Mouse (Mus musculus) neural tube, embryonic 11.5 days (tissue): ENCODE data around the gene Smarcc1. TPM values are rescaled to one million over a fixed set of nuclear protein-coding genes. Genes with fewer than 3 reads are reported as not detected.

Source experiments
- ATAC-seq: fragments of 200-750 bp; cut with Nextera tagmentation; 2 replicates; pipeline ENCODE4 v1.8.0; 2017; ENCODE audit warnings: moderate number of reproducible peaks, mild to moderate bottlenecking, moderate TSS enrichment, moderate library complexity; ENCODE audit not compliant: insufficient read depth, low FRiP score, low TSS enrichment
- DNase-seq: peaks from one replicate; pipeline ENCODE4 v3.0.0-alpha.2; 2015; ENCODE audit warnings: low spot score
- H3K27ac ChIP-seq: fragments of 300-500 bp; sonication (generic); 2 replicates; pipeline ENCODE4 v1.5.1; 2014; ENCODE audit warnings: low read depth, mild to moderate bottlenecking, low read length
- H3K27me3 ChIP-seq: fragments of 300-500 bp; sonication (generic); 2 replicates; pipeline ENCODE4 v1.6.1; 2014; ENCODE audit warnings: mild to moderate bottlenecking, low read length, mixed read lengths; ENCODE audit not compliant: control insufficient read depth, insufficient read depth
- H3K36me3 ChIP-seq: fragments of 300-500 bp; sonication (generic); 2 replicates; pipeline ENCODE4 v1.6.1; 2014; ENCODE audit warnings: mild to moderate bottlenecking, low read length, moderate library complexity, mixed read lengths; ENCODE audit not compliant: control insufficient read depth, insufficient read depth
- H3K4me1 ChIP-seq: fragments of 300-500 bp; sonication (generic); 2 replicates; pipeline ENCODE4 v1.6.1; 2014; ENCODE audit warnings: low read length, mixed read lengths; ENCODE audit not compliant: control insufficient read depth, insufficient read depth
- H3K4me2 ChIP-seq: fragments of 300-500 bp; sonication (generic); 2 replicates; pipeline ENCODE4 v1.6.1; 2014; ENCODE audit warnings: low read depth, mild to moderate bottlenecking, moderate library complexity
- H3K4me3 ChIP-seq: fragments of 300-500 bp; sonication (generic); 2 replicates; pipeline ENCODE4 v1.5.1; 2014; ENCODE audit warnings: low read depth, low read length
- H3K9ac ChIP-seq: fragments of 300-500 bp; sonication (generic); 2 replicates; pipeline ENCODE4 v1.6.1; 2014; ENCODE audit warnings: mild to moderate bottlenecking, low read length
- H3K9me3 ChIP-seq: fragments of 300-500 bp; sonication (generic); 2 replicates; pipeline ENCODE4 v1.6.1; 2016; ENCODE audit warnings: low read length; ENCODE audit not compliant: control insufficient read depth
- WGBS: fragments of 180-500 bp; shearing (Covaris S2); extraction: QIAGEN DNeasy Blood & Tissue Kit; methylation state at CpG from one replicate; pipeline ENCODE4 v1.1.7; 2014; 5-methylcytosine and 5-hydroxymethylcytosine counted together
- polyA plus RNA-seq: library from polyadenylated mRNA; unstranded; fragments of >200 nt; fragmentation: Nextera tagmentation; extraction: Ambion mirVana; gene quantifications from 2 replicates; pipeline ENCODE4 v1.2.1, GENCODE M21; 2014

Gene Smarcc1
- polyA plus RNA-seq, 1 experiment from 2014 or later: 157 TPM

GRCm38 (mm10) chr9:110229566-110230248 lies 112.2 kb downstream of the Smarcc1 start:
- 88% methylated on average over 10 of the region's 10 CpGs for WGBS
- H3K36me3 ChIP-seq: peaks cover 20% of the 10 kb centered on the region
- H3K27me3 ChIP-seq: no peaks in the 10 kb centered on the region
- no peaks in the 10 kb centered on the region for H3K4me1 ChIP-seq
- no peak overlapping the region for H3K4me3 ChIP-seq
- ATAC-seq (no peak), DNase-seq (peak; percentile 6)
- H3K9me3 ChIP-seq: no peaks in the 10 kb centered on the region
- H3K4me2 ChIP-seq: no peak overlapping the region
- no peak overlapping the region for H3K9ac ChIP-seq
- no peak overlapping the region for H3K27ac ChIP-seq

GRCm38 (mm10) chr9:110230395-110231071 lies 113.0 kb downstream of the Smarcc1 start:
- Histone ChIP-seq H3K36me3 (peaks cover 24% of the 10 kb centered on the region), H3K27me3 (no peaks in the 10 kb centered on the region), H3K9ac (no peak overlapping the region), H3K9me3 (no peaks in the 10 kb centered on the region), H3K4me1 (no peaks in the 10 kb centered on the region), H3K4me2 (no peak overlapping the region), H3K27ac (no peak overlapping the region), H3K4me3 (no peak overlapping the region)
- no peak for ATAC-seq
- peak; percentile 4 for DNase-seq
- WGBS: 90% methylated on average over 16 of the region's 16 CpGs

GRCm38 (mm10) chr9:110234962-110235361 lies 117.5 kb downstream of the Smarcc1 start:
- H3K36me3 ChIP-seq: peaks cover 26% of the 10 kb centered on the region
- H3K9me3 ChIP-seq: no peaks in the 10 kb centered on the region
- no peak overlapping the region for H3K4me2 ChIP-seq
- no peak overlapping the region for H3K9ac ChIP-seq
- DNase-seq (peak; percentile 4), ATAC-seq (no peak)
- no peaks in the 10 kb centered on the region for H3K4me1 ChIP-seq
- no peak overlapping the region for H3K27ac ChIP-seq
- 95% methylated on average over 6 of the region's 6 CpGs for WGBS
- H3K4me3 ChIP-seq: no peak overlapping the region
- H3K27me3 ChIP-seq: no peaks in the 10 kb centered on the region

GRCm38 (mm10) chr9:110243221-110243833 lies 125.8 kb downstream of the Smarcc1 start, which contains the start of gene Cspg5:
Gene Cspg5 (plus strand): TSS chr9:110243783.
- Histone ChIP-seq H3K36me3 (peaks cover 5% of the 10 kb centered on the region; the same call in 1 of the 2 replicates), H3K27me3 (no peaks in the 10 kb centered on the region), H3K4me2 (peak within 1 kb of the TSS; percentile 92), H3K9me3 (no peaks in the 10 kb centered on the region), H3K9ac (no peak within 1 kb of the TSS), H3K27ac (no peak within 1 kb of the TSS), H3K4me1 (peaks cover 13% of the 10 kb centered on the region), H3K4me3 (peak within 1 kb of the TSS; percentile 56)
- no peak for ATAC-seq
- DNase-seq: peak; percentile 10
- 88% methylated on average over 7 of the region's 7 CpGs for WGBS

GRCm38 (mm10) chr9:110244567-110244888 lies 127.0 kb downstream of the Smarcc1 start:
- H3K36me3 ChIP-seq: 0 out of 2 replicates have a peak, but pooled peaks cover 3% of the 10 kb centered on the region
- DNase-seq (peak; percentile 44), ATAC-seq (no peak)
- H3K4me3 ChIP-seq: peak overlapping the region; percentile 56
- no peaks in the 10 kb centered on the region for H3K27me3 ChIP-seq
- no peak overlapping the region; the same call in 1 of the 2 replicates for H3K9ac ChIP-seq
- 22% methylated on average over 7 of the region's 7 CpGs for WGBS
- no peaks in the 10 kb centered on the region for H3K9me3 ChIP-seq
- peak overlapping the region; percentile 92 for H3K4me2 ChIP-seq
- peaks cover 15% of the 10 kb centered on the region for H3K4me1 ChIP-seq
- no peak overlapping the region for H3K27ac ChIP-seq

- peak; percentile 21 for ATAC-seq
These were observed 127.5 kb downstream of the Smarcc1 start for GRCm38 (mm10) chr9:110244889-110245589.

GRCm38 (mm10) chr9:110245590-110246320 lies 128.2 kb downstream of the Smarcc1 start:
- peaks cover 25% of the 10 kb centered on the region for H3K4me1 ChIP-seq

More at GRCm38 (mm10) chr9:110244889-110245589, 127.5 kb downstream of the Smarcc1 start:
- Histone ChIP-seq H3K9ac (peak overlapping the region; percentile 64), H3K36me3 (0 out of 2 replicates have a peak, but pooled peaks cover 3% of the 10 kb centered on the region), H3K9me3 (no peaks in the 10 kb centered on the region), H3K27ac (peak overlapping the region; percentile 65), H3K4me2 (peak overlapping the region; percentile 92), H3K27me3 (no peaks in the 10 kb centered on the region), H3K4me3 (peak overlapping the region; percentile 56), H3K4me1 (peaks cover 20% of the 10 kb centered on the region)
- WGBS: 2% methylated on average over 79 of the region's 93 CpGs
- DNase-seq: peak; percentile 70

GRCm38 (mm10) chr9:110246321-110246640 lies 128.8 kb downstream of the Smarcc1 start:
- Histone ChIP-seq H3K4me1 (peaks cover 30% of the 10 kb centered on the region), H3K27me3 (no peaks in the 10 kb centered on the region), H3K27ac (0 out of 2 replicates have a peak overlapping the region, but pooled peaks have one; percentile 39), H3K9ac (peak overlapping the region; percentile 29), H3K4me2 (peak overlapping the region; percentile 92), H3K36me3 (no peaks in the 10 kb centered on the region), H3K9me3 (no peaks in the 10 kb centered on the region), H3K4me3 (peak overlapping the region; percentile 56)
- DNase-seq: no peak
- ATAC-seq: no peak
- 35% methylated on average over 13 of the region's 13 CpGs for WGBS

More at GRCm38 (mm10) chr9:110245590-110246320, 128.2 kb downstream of the Smarcc1 start:
- no peaks in the 10 kb centered on the region for H3K9me3 ChIP-seq
- H3K36me3 ChIP-seq: no peaks in the 10 kb centered on the region
- WGBS: 2% methylated on average over 36 of the region's 40 CpGs
- ATAC-seq: peak; percentile 70
- H3K4me2 ChIP-seq: peak overlapping the region; percentile 92
- DNase-seq: peak; percentile 77
- H3K27ac ChIP-seq: peak overlapping the region; percentile 65
- H3K9ac ChIP-seq: peak overlapping the region; percentile 64
- peak overlapping the region; percentile 56 for H3K4me3 ChIP-seq
- H3K27me3 ChIP-seq: no peaks in the 10 kb centered on the region
